Comparison of ENCODE assay signal across 9 mouse cellular contexts in genomic region chr2:65619781-65620180, GRCm38 (mm10). TPM values are rescaled to one million over a fixed set of nuclear protein-coding genes. Genes with fewer than 3 reads are reported as not detected.
DNase-seq lines count a peak whose midpoint lies in the region; ATAC-seq and TF ChIP-seq lines count a peak whose summit lies in the region.
"Had no signal": no experiment of that assay in that cellular context is flagged by ENCODE, and none has a peak within 500 bp of the region (broad histone marks: within the 10 kb centered on the region; RNA-seq: fewer than 3 reads in every experiment).

No protein-coding gene starts in this region.

- WGBS in heart, embryonic 11.5 days (ENCODE audit: insufficient replicate concordance) = 14% methylated on average over 5 of the region's 5 CpGs
- WGBS in thymus, adult 2 months = 23% methylated on average over 5 of the region's 5 CpGs

- H3K27ac ChIP-seq in heart, embryonic 11.5 days (ENCODE audit: low read depth, low read length) = no peak overlapping the region
- no peak overlapping the region for H3K27ac ChIP-seq in layer of hippocampus, adult 2 months
- no peak overlapping the region for H3K27ac ChIP-seq in thymus, adult 2 months (ENCODE audit: control insufficient read depth, insufficient read depth, low read length)
- H3K27ac ChIP-seq: midbrain, embryonic 12.5 days had no signal

- no peaks in the 10 kb centered on the region for H3K36me3 ChIP-seq in heart, embryonic 11.5 days (ENCODE audit: control insufficient read depth, insufficient read depth, low read length)
- no peaks in the 10 kb centered on the region for H3K36me3 ChIP-seq in splenic B cell, adult 2 months (ENCODE audit: control insufficient read depth, insufficient read depth, low read length, poor library complexity, severe bottlenecking)
- H3K36me3 ChIP-seq in thymus, adult 2 months (ENCODE audit: control insufficient read depth, insufficient read depth, low read length) = no peaks in the 10 kb centered on the region
- H3K36me3 ChIP-seq: midbrain, embryonic 12.5 days had no signal

- no peak overlapping the region for H3K4me2 ChIP-seq in heart, embryonic 11.5 days
- H3K4me2 ChIP-seq: midbrain, embryonic 12.5 days had no signal

- no peak overlapping the region for H3K4me3 ChIP-seq in heart, embryonic 11.5 days (ENCODE audit: low read depth, low read length)
- no peak overlapping the region for H3K4me3 ChIP-seq in layer of hippocampus, adult 2 months
- no peak overlapping the region for H3K4me3 ChIP-seq in thymus, adult 2 months (ENCODE audit: control insufficient read depth, insufficient read depth, low read length)
- H3K4me3 ChIP-seq: midbrain, embryonic 12.5 days had no signal

- peak; percentile 36 to 57 for DNase-seq in heart, postnatal 14 days
- peak; percentile 51 for DNase-seq in thymus, postnatal 4 days
- DNase-seq in thymus, postnatal 36 days = no peak
- DNase-seq in splenic B cell, adult 2 months (ENCODE audit: low read depth, low spot score) = peak; percentile 8
- no peak for DNase-seq in layer of hippocampus, adult 2 months (ENCODE audit: low spot score in 2 of 2)
- DNase-seq in thymus, adult 2 months = no peak

- intact Hi-C loops in heart, postnatal 14 days (cut with DNase I) = loop anchor here (5.0 kb wide), 1 partner anchor 48 kb away; no protein-coding TSS in a partner anchor

- TF ChIP-seq POLR2A in thymus, adult 2 months (IDR thresholded peaks at IDR 0.05; ENCODE audit: control insufficient read depth, extremely low read depth, insufficient read depth, low read length, poor library complexity) = no peak

- H3K9me3 ChIP-seq in heart, embryonic 11.5 days (replicated peaks; ENCODE audit: control insufficient read depth, low read length) = no peaks in the 10 kb centered on the region
- H3K9me3 ChIP-seq: midbrain, embryonic 12.5 days had no signal

- no peaks in the 10 kb centered on the region for H3K27me3 ChIP-seq in heart, embryonic 11.5 days (ENCODE audit: control insufficient read depth, insufficient read depth, low read length)
- H3K27me3 ChIP-seq in splenic B cell, adult 2 months (ENCODE audit: control insufficient read depth, insufficient read depth, low read length, poor library complexity, severe bottlenecking) = no peaks in the 10 kb centered on the region
- no peaks in the 10 kb centered on the region for H3K27me3 ChIP-seq in thymus, adult 2 months (ENCODE audit: control insufficient read depth, insufficient read depth, low read length)
- H3K27me3 ChIP-seq: midbrain, embryonic 12.5 days had no signal

- TF ChIP-seq CTCF in layer of hippocampus, adult 2 months (conservative IDR thresholded peaks at IDR 0.05) = no peak
- no peak for TF ChIP-seq CTCF in thymus, adult 2 months (IDR thresholded peaks at IDR 0.05; ENCODE audit: borderline replicate concordance, control insufficient read depth, extremely low read depth, insufficient read depth, low read length, poor library complexity)

- no peaks in the 10 kb centered on the region for H3K4me1 ChIP-seq in heart, embryonic 11.5 days (ENCODE audit: control insufficient read depth, insufficient read depth, low read length)
- H3K4me1 ChIP-seq in thymus, adult 2 months (replicated peaks; ENCODE audit: control insufficient read depth, insufficient read depth, low read length) = no peaks in the 10 kb centered on the region

- no peak for ATAC-seq in heart, embryonic 11.5 days (replicated peaks; ENCODE audit: insufficient number of reproducible peaks, low FRiP score, low TSS enrichment)
- ATAC-seq in granulocyte monocyte progenitor cell, adult 5-6 weeks (replicated peaks; ENCODE audit: poor library complexity, severe bottlenecking) = peak; percentile 33; the same call in 1 of the 2 replicates

- H3K9ac ChIP-seq in heart, embryonic 11.5 days (ENCODE audit: low read depth, low read length) = no peak overlapping the region
- H3K9ac ChIP-seq: midbrain, embryonic 12.5 days had no signal

RNA-seq across cellular contexts. Expression of gene Scn2a, which starts 0.8 kb away (rescaled TPM):
- under 1 TPM; 0.27 to 0.33 TPM for total RNA-seq in heart, postnatal 14 days (2021)
- 1.2 and 1.7 TPM in 2 replicates for polyA plus RNA-seq in heart, embryonic 11.5 days (2014; fragmentation: Nextera tagmentation; extraction: Ambion mirVana)
- total RNA-seq in granulocyte monocyte progenitor cell, adult 5-6 weeks (2014; fragmentation: Nextera tagmentation) = not detected in 2 replicates
- not detected in 2 replicates for total RNA-seq in granulocyte monocyte progenitor cell, adult 5-6 weeks (2017)
- 100 to 1,000 TPM; 244 to 256 TPM for total RNA-seq in layer of hippocampus, adult 2 months (2021)
- 0.08 TPM in 2 replicates for polyA plus RNA-seq in thymus, adult 2 months (2012; rRNA removed)

RNA-seq across cellular contexts. Expression of gene Scn3a, which starts 52.4 kb away (rescaled TPM):
- total RNA-seq in heart, postnatal 14 days (2021) = 1 to 10 TPM; 2.7 to 2.8 TPM
- 0.20 and 0.23 TPM in 2 replicates for polyA plus RNA-seq in heart, embryonic 11.5 days (2014; fragmentation: Nextera tagmentation; extraction: Ambion mirVana)
- total RNA-seq in granulocyte monocyte progenitor cell, adult 5-6 weeks (2014; fragmentation: Nextera tagmentation) = not detected in 2 replicates
- not detected in 2 replicates for total RNA-seq in granulocyte monocyte progenitor cell, adult 5-6 weeks (2017)
- 10 to 100 TPM; 39.2 to 39.5 TPM for total RNA-seq in layer of hippocampus, adult 2 months (2021)
- 0.09 and 0.18 TPM in 2 replicates for polyA plus RNA-seq in thymus, adult 2 months (2012; rRNA removed)

Comparison
In these comparisons a context has a peak if more than half of its experiments do, and no peak if none do; other contexts are left out.
1. DNase-seq: peak in heart, postnatal 14 days (2 of 2), thymus, postnatal 4 days (single experiment) and splenic B cell, adult 2 months (single experiment); none in thymus, postnatal 36 days (0 of 2), layer of hippocampus, adult 2 months (0 of 2) and thymus, adult 2 months (single experiment).
2. RNA of gene Scn2a, which starts 0.8 kb away (total RNA-seq): 244 to 256 TPM in layer of hippocampus, adult 2 months; 0.27 to 0.33 TPM in heart, postnatal 14 days and not detected in granulocyte monocyte progenitor cell, adult 5-6 weeks; every median in the first group is over 100 times any median in the second.
3. RNA of gene Scn3a, which starts 52.4 kb away (total RNA-seq): 39.2 to 39.5 TPM in layer of hippocampus, adult 2 months; 2.7 to 2.8 TPM in heart, postnatal 14 days and not detected in granulocyte monocyte progenitor cell, adult 5-6 weeks; every median in the first group is over 10 times any median in the second.